Mouse (Mus musculus) limb, embryonic 12.5 days (tissue): ENCODE measurements at regions not wholly inside any gene's neighbourhood (a gene's known extent, or its start where the extent isn't known, plus 50 kb on each side); places are given as distances from the start of the nearest gene placed in this dataset.
A peak's percentile ranks its signal among the peaks of the same experiment; 100 is the strongest.

Source experiments
- ATAC-seq: fragments of 200-750 bp; cut with Nextera tagmentation; 2 replicates; pipeline ENCODE4 v1.8.0; 2017; ENCODE audit warnings: low read depth, moderate TSS enrichment; ENCODE audit not compliant: insufficient number of reproducible peaks, insufficient read depth, low FRiP score, low TSS enrichment
- H3K27ac ChIP-seq: fragments of 300-500 bp; sonication (generic); 2 replicates; pipeline ENCODE4 v1.5.1; 2016; ENCODE audit warnings: mild to moderate bottlenecking, moderate library complexity
- H3K27me3 ChIP-seq: fragments of 300-500 bp; sonication (generic); 2 replicates; pipeline ENCODE4 v1.6.1; 2016; ENCODE audit warnings: mild to moderate bottlenecking, moderate library complexity
- H3K36me3 ChIP-seq: fragments of 300-500 bp; sonication (generic); 2 replicates; pipeline ENCODE4 v1.6.1; 2016; ENCODE audit warnings: mild to moderate bottlenecking, moderate library complexity
- H3K4me1 ChIP-seq: fragments of 300-500 bp; sonication (generic); replicated peaks from 2 replicates; pipeline ENCODE4 v1.6.1; 2016
- H3K4me2 ChIP-seq: fragments of 300-500 bp; sonication (generic); 2 replicates; pipeline ENCODE4 v1.6.1; 2016; ENCODE audit warnings: mild to moderate bottlenecking, moderate library complexity
- H3K4me3 ChIP-seq: fragments of 300-500 bp; sonication (generic); replicated peaks from 2 replicates; pipeline ENCODE4 v1.5.1; 2016; ENCODE audit warnings: mild to moderate bottlenecking
- H3K9ac ChIP-seq: fragments of 300-500 bp; sonication (generic); replicated peaks from 2 replicates; pipeline ENCODE4 v1.6.1; 2016; ENCODE audit warnings: mild to moderate bottlenecking, moderate library complexity
- H3K9me3 ChIP-seq: fragments of 300-500 bp; sonication (generic); 2 replicates; pipeline ENCODE4 v1.6.1; 2016; ENCODE audit warnings: mild to moderate bottlenecking, moderate library complexity
- WGBS: fragments of 180-500 bp; shearing (Covaris S2); methylation state at CpG from one replicate; pipeline ENCODE4 v1.1.7; 2016; 5-methylcytosine and 5-hydroxymethylcytosine counted together

- Histone ChIP-seq H3K9me3 (no peaks in the 10 kb centered on the region), H3K4me3 (no peak overlapping the region), H3K27ac (no peak overlapping the region), H3K4me2 (no peak overlapping the region), H3K9ac (no peak overlapping the region), H3K4me1 (peaks cover 8% of the 10 kb centered on the region), H3K36me3 (no peaks in the 10 kb centered on the region), H3K27me3 (no peaks in the 10 kb centered on the region)
- no peak; the same call in 1 of the 2 replicates for ATAC-seq
- WGBS: 92% methylated on average over 5 of the region's 5 CpGs
Observed at GRCm38 (mm10) chr1:73111911-73112310, 96.2 kb upstream of the Tnp1 start.

- no peak overlapping the region for H3K27ac ChIP-seq
- no peak overlapping the region for H3K4me3 ChIP-seq
- 0 out of 2 replicates have a peak, but pooled peaks cover 3% of the 10 kb centered on the region for H3K9me3 ChIP-seq
- no peaks in the 10 kb centered on the region for H3K4me1 ChIP-seq
- H3K36me3 ChIP-seq: no peaks in the 10 kb centered on the region
- H3K4me2 ChIP-seq: no peak overlapping the region
- ATAC-seq: no peak
- no peaks in the 10 kb centered on the region for H3K27me3 ChIP-seq
- no peak overlapping the region for H3K9ac ChIP-seq
- WGBS: 76% methylated on average over 4 of the region's 4 CpGs
Observed at GRCm38 (mm10) chr1:73105856-73106463, 90.3 kb upstream of the Tnp1 start.

- no peak overlapping the region for H3K4me3 ChIP-seq
- peaks cover 7% of the 10 kb centered on the region; the same call in 1 of the 2 replicates for H3K9me3 ChIP-seq
- no peak for ATAC-seq
- no peaks in the 10 kb centered on the region for H3K27me3 ChIP-seq
- no peaks in the 10 kb centered on the region for H3K36me3 ChIP-seq
- peaks cover 4% of the 10 kb centered on the region; the same call in 1 of the 2 replicates for H3K4me1 ChIP-seq
- H3K27ac ChIP-seq: no peak overlapping the region
- no peak overlapping the region for H3K4me2 ChIP-seq
- WGBS: 81% methylated on average over 6 of the region's 6 CpGs
- no peak overlapping the region for H3K9ac ChIP-seq
Observed at GRCm38 (mm10) chr1:73097645-73098440, 82.1 kb upstream of the Tnp1 start.

GRCm38 (mm10) chr1:73089636-73090035, 73.9 kb upstream of the Tnp1 start:
- H3K9me3 ChIP-seq: no peaks in the 10 kb centered on the region
- 23% methylated on average over 3 of the region's 3 CpGs for WGBS
- peak; percentile 78 for ATAC-seq
- H3K4me3 ChIP-seq: no peak overlapping the region
- H3K27ac ChIP-seq: peak overlapping the region; percentile 73
- H3K36me3 ChIP-seq: no peaks in the 10 kb centered on the region
- no peak overlapping the region for H3K9ac ChIP-seq
- no peak overlapping the region for H3K4me2 ChIP-seq
- no peaks in the 10 kb centered on the region for H3K27me3 ChIP-seq
- peaks cover 33% of the 10 kb centered on the region for H3K4me1 ChIP-seq

GRCm38 (mm10) chr1:73088494-73088893, 72.8 kb upstream of the Tnp1 start:
- Histone ChIP-seq H3K4me1 (peaks cover 40% of the 10 kb centered on the region), H3K4me2 (no peak overlapping the region), H3K4me3 (no peak overlapping the region), H3K27me3 (no peaks in the 10 kb centered on the region), H3K27ac (peak overlapping the region; percentile 73), H3K36me3 (no peaks in the 10 kb centered on the region), H3K9me3 (no peaks in the 10 kb centered on the region), H3K9ac (no peak overlapping the region)
- no peak for ATAC-seq
- WGBS: 24% methylated on average over 2 of the region's 2 CpGs

GRCm38 (mm10) chr1:73084946-73085345, 69.2 kb upstream of the Tnp1 start:
- WGBS: 40% methylated on average over 2 of the region's 2 CpGs
- no peak overlapping the region for H3K27ac ChIP-seq
- no peak for ATAC-seq

GRCm38 (mm10) chr1:73083396-73083795, 67.7 kb upstream of the Tnp1 start:
- H3K36me3 ChIP-seq: no peaks in the 10 kb centered on the region
- no peak overlapping the region for H3K4me2 ChIP-seq
- H3K27ac ChIP-seq: no peak overlapping the region
- no peak for ATAC-seq
- 31% methylated on average over 3 of the region's 3 CpGs for WGBS
- H3K9ac ChIP-seq: no peak overlapping the region
- no peaks in the 10 kb centered on the region for H3K9me3 ChIP-seq
- H3K4me3 ChIP-seq: no peak overlapping the region
- 0 out of 2 replicates have a peak, but pooled peaks cover 5% of the 10 kb centered on the region for H3K27me3 ChIP-seq
- H3K4me1 ChIP-seq: peaks cover 20% of the 10 kb centered on the region

More at GRCm38 (mm10) chr1:73084946-73085345, 69.2 kb upstream of the Tnp1 start:
- H3K4me3 ChIP-seq: no peak overlapping the region
- no peaks in the 10 kb centered on the region for H3K9me3 ChIP-seq
- no peak overlapping the region for H3K9ac ChIP-seq
- peaks cover 36% of the 10 kb centered on the region for H3K4me1 ChIP-seq
- no peaks in the 10 kb centered on the region for H3K36me3 ChIP-seq
- H3K27me3 ChIP-seq: no peaks in the 10 kb centered on the region
- no peak overlapping the region for H3K4me2 ChIP-seq

- WGBS: 87% methylated on average over 2 of the region's 2 CpGs
- ATAC-seq: no peak
- Histone ChIP-seq H3K4me2 (no peak overlapping the region), H3K27ac (no peak overlapping the region), H3K36me3 (no peaks in the 10 kb centered on the region), H3K9me3 (no peaks in the 10 kb centered on the region), H3K9ac (no peak overlapping the region), H3K4me1 (peaks cover 16% of the 10 kb centered on the region), H3K4me3 (no peak overlapping the region), H3K27me3 (0 out of 2 replicates have a peak, but pooled peaks cover 5% of the 10 kb centered on the region)
Observed at GRCm38 (mm10) chr1:73079518-73079917, 63.8 kb upstream of the Tnp1 start.

GRCm38 (mm10) chr1:73077156-73077555, 61.4 kb upstream of the Tnp1 start:
- WGBS: 92% methylated on average over 4 of the region's 4 CpGs
- no peak overlapping the region for H3K4me2 ChIP-seq
- no peaks in the 10 kb centered on the region for H3K36me3 ChIP-seq
- peaks cover 6% of the 10 kb centered on the region; the same call in 1 of the 2 replicates for H3K27me3 ChIP-seq
- no peaks in the 10 kb centered on the region for H3K9me3 ChIP-seq
- no peak overlapping the region for H3K4me3 ChIP-seq
- H3K9ac ChIP-seq: no peak overlapping the region
- peaks cover 16% of the 10 kb centered on the region for H3K4me1 ChIP-seq
- H3K27ac ChIP-seq: no peak overlapping the region
- ATAC-seq: no peak

- no peak for ATAC-seq
- peaks cover 25% of the 10 kb centered on the region for H3K4me1 ChIP-seq
- no peak overlapping the region for H3K4me3 ChIP-seq
- no peak overlapping the region for H3K27ac ChIP-seq
- no peaks in the 10 kb centered on the region for H3K9me3 ChIP-seq
- peaks cover 7% of the 10 kb centered on the region for H3K27me3 ChIP-seq
- WGBS: 89% methylated on average over 6 of the region's 6 CpGs
- no peak overlapping the region for H3K4me2 ChIP-seq
- no peaks in the 10 kb centered on the region for H3K36me3 ChIP-seq
- no peak overlapping the region for H3K9ac ChIP-seq
Observed at GRCm38 (mm10) chr1:73075699-73076373, 60.1 kb upstream of the Tnp1 start.

GRCm38 (mm10) chr1:73075159-73075558, 59.5 kb upstream of the Tnp1 start:
- Histone ChIP-seq H3K9me3 (no peaks in the 10 kb centered on the region), H3K27ac (no peak overlapping the region), H3K27me3 (peaks cover 7% of the 10 kb centered on the region), H3K36me3 (no peaks in the 10 kb centered on the region), H3K4me1 (peaks cover 32% of the 10 kb centered on the region), H3K4me2 (no peak overlapping the region), H3K4me3 (no peak overlapping the region), H3K9ac (no peak overlapping the region)
- no peak for ATAC-seq
- WGBS: 65% methylated on average over 2 of the region's 2 CpGs
